Mouse (Mus musculus) mesoderm, embryonic 11.5 days (tissue): Measurements from ENCODE around the gene Fgfr2.

Experiments
- DNase-seq: peaks from one replicate; pipeline ENCODE4 v3.0.0-alpha.2; 2012; ENCODE audit warnings: low read depth, low spot score

The Fgfr2 gene

GRCm38 (mm10) chr7:130368036-130368826, 2754.9 kb downstream of the Fgfr2 start:
- DNase-seq = no peak

- DNase-seq = peak; percentile 54
Measured at GRCm38 (mm10) chr7:130367222-130368035, 2755.7 kb downstream of the Fgfr2 start.

- no peak for DNase-seq
Measured at GRCm38 (mm10) chr7:130365711-130366110, 2757.4 kb downstream of the Fgfr2 start.

DNA sequence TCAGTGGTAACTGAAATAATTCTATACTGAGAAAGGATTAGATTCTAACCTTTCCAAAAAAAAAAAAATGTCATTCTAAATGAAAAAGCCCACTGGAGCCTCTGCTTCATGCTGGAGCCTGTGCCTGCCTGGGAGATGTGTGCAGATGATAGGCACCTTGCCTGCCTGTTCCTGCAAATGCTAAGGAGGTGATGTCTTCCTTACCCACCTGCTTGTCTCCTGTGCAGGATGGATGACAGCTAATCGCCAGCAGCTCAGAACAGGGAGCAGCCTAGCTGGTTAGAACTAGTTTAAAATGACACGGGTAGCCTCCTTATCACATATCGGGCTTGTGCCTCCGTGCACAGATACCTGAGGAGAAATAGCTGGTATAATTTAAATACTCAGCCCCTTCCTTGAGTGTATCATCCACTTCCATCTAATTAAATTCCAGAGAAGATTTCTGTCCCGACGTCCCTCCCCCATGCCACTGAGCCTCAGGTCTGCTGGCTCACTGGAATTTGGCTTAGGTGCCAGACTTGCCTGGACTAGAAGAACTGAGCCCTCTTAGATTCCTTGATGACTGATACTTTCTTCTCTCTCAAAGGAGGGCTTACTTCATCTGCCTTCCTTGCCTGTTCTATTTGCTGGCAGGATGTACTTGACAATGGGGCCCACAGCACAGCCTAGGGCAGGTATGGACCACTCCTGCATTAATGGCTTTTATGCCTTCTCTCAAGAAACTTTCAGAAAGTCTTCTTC, 2782.6 kb downstream of the Fgfr2 start:
- no peak for DNase-seq

GRCm38 (mm10) chr7:130337601-130338000, 2785.5 kb downstream of the Fgfr2 start:
- no peak for DNase-seq

- DNase-seq = peak; percentile 65
Measured at GRCm38 (mm10) chr7:130335440-130336051, 2787.6 kb downstream of the Fgfr2 start.

- DNase-seq = no peak
Measured at GRCm38 (mm10) chr7:130332515-130333220, 2790.5 kb downstream of the Fgfr2 start.

DNA sequence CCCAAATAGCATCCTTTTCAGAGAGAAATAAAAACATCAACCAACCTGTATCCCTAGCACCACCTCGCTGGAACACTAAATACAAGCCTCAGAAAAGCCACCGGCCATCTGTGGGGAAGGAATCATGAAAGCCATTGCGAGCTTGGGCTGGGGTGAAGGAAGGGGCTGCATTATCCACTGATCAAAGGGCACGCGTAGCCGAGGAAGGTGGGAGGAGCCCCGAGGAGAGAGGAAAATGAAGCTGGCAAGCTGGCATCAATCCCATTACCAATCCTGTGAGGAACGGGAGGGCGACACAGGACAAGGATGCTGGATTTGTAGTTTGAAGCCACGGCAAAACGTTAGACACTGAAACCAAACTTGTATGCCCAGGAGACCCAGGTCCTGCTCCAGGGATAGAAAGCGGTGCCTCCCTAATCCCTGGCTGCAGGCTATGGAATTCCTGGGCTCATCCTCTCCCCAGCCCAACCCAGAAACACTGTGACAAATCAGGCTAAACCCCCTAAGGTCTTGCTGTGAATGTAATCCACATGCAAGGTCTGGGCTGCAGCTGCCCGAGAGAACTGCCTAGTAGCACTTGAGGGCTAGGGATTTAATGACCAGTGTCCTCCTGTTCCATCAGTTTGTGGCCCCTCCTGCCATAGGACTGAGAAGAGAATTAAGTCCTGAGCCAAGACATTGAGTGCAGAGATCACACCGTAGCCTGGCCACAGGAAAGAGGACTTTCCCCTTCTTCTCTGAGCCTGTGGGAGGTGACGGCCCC, 2795.4 kb downstream of the Fgfr2 start:
- peak; percentile 50 for DNase-seq

DNA sequence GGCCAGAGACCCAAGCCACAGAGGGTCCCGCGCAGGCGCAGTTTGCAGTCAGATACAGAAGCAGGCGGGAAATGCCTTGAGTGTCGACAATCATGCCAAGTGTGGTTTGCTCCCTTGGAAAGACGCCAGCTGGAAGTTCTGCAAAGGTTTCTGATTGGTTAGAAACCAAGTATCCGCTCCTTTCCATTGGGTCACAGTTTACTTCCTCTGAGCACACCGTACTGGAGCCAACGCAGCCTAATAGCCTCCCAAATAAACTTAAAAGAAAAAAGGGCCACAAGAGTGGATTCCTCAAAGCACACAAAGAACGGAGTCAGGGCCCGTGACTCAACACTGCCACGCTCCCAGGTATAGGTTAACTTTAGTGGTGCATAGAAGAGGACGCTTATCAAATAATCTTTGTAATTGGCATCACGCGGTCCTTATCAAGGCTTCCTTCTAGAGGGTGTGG, 2797.1 kb downstream of the Fgfr2 start:
- no peak for DNase-seq

DNA sequence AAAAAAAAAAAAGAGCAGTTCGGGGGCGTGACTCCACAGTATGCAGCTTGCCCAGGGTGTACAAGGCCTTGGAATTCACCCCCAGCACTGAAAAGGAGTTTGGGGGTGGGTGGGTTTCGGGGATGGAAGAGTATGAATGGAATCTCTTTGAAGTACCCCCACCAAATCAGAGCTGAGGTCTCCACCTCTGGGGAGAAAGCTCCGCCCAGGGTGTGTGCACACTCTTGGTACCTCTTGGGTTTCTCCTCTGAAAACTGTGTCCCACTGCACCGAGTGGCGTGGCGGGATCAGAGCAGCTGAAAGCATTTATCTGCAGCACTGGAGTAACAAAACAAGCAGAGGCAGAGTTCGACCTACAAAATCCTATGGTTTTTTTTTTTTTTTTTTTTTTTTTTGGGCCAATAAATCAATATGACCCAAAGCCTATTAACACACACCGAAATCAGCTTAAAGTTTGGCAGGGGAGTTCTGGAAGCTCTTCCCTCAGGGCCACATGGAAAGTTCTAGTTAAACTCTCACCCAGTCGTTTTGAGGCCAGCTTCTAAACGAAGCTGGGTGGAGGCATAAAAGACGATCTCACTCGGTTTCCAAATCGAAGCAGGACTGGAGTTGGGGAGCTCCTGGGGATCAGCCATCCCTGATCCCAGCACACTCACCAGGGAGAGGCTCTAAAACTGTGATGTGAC, 2798.3 kb downstream of the Fgfr2 start:
- DNase-seq = peak; percentile 30

DNA sequence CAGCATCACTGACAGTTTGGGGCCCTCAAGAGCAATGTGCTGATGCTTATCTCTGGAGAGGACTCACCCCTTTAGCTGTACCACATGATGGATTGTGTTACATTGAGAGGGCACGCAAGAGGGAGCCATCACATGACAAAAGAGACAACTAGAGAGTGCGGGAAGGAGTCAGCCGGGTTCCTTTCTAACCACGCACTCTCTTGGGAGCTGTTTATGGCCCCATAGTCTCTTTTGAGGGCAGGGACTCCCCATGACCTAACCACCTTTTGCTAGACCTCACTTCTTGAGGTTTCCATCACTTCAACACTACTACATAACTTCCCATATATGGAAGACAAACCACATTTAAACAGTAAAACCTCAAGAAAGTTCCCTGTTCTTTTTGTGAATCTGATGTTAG, 2799.4 kb downstream of the Fgfr2 start:
- no peak for DNase-seq

DNA sequence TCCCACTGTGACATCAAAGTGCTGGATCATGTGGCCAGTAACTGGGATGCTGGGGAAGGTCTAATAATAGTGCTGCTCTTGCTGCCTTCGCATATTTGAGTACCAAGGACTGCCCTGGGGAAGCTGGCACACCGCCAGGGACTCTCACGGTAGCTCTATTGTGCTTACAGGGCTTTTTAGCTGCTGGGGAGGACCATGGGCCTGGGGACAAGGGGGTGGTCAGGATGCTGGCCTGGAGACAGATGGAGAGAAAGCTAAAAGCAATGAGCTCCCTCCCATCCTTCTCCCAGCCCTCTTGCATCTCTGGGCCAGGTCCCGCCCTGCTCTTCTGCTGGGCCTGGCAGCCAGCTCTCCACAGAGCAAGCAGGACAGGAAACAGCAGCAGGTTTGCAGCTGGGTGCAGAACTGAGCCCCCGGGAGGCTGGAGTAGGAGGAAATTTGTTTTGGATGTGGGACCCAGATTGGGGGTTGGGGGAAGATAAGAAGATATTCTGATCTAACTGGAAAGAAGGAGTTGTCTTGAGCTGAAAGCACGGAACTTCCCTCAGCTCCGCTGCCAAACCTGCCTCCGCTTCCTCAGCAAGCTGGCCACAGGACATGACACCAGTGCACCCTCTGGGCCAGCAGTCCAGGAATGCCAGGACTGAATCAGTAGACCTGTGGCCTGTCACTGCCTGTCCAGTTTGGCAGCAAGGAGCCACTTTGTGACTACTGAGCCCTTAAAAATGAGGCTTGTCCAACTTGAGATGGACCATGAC, 2803.2 kb downstream of the Fgfr2 start:
- DNase-seq = peak; percentile 73

- DNase-seq = no peak
Measured at GRCm38 (mm10) chr7:130316294-130316693, 2806.9 kb downstream of the Fgfr2 start.

DNA sequence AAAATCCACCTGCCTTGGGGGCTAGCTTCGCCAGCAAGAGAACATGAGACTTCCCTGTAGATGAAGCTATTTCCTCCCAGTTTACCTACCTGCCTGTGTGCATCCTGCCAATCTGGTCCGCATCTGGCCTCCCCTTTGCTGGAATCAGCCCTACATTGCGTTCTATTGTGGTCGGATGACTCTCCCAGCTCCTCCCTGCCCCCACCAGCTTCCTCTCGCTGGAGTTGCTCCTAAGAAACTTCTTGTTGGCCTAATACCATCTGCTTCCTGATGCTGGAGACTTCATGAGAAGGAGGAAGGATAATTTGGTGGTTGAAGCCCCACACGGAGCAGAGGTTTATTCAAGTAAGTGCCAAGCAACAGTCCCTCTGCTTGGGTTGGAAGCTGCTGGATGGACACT, 2807.9 kb downstream of the Fgfr2 start:
- no peak for DNase-seq

DNA sequence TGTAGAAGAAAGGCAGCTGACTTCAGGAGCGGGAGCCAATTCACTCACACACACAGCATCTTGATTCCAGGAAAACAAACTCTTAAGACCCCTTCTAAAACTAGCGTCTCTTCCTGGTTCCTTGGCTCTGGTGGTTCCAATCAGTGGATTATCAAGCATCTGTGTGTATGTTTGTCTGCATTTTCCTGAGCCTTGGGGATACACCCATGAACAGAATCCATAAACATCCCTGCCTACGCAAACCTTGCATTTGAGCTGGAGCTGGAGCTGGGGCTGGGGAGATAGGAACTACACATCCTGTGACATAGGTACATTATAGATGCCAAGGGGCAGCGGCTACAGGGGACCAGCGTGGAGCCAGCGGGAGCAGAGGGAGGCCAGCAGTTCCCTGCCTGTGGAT, 2808.5 kb downstream of the Fgfr2 start:
- no peak for DNase-seq

DNA sequence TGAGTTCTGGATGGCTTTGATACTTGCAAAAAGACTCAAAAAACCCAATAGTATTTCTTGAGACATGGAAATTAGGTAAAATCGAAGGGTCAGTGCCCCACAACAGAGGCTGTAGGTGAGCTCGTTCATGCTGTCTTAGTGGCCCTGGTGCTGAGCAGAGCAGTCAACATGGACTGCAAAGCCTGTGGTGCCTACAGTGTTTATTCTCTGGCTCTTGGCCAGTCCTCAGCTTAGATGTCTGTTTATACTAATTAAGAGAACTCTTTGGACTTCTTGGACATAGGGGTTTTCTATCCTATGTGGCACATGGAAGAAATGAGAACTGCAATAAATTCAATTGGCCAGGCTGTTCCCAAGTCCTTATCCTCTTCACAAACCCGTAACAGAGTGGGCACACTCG, 2811.8 kb downstream of the Fgfr2 start:
- no peak for DNase-seq

DNA sequence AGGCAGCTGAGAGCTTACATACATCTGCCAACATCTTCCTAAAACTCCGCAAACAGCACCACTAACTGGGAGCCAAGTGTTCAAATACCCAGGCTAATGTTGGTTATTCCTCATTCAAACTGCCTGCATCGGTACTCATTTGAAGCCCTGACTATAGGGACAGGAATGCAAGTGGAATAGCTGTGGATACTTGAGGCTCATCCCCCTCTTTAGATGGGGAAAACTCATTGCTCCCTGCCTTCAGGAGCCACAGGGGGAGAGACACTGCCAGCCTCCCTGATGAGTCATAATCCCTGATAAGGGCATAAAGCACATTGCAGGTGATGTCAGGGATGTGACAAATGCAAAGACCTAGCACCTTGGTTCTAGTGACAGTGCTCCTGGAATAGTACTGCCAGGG, 2814.0 kb downstream of the Fgfr2 start:
- no peak for DNase-seq

- no peak for DNase-seq
Measured at GRCm38 (mm10) chr7:130307036-130307435, 2816.1 kb downstream of the Fgfr2 start.

GRCm38 (mm10) chr7:130304642-130305041, 2818.5 kb downstream of the Fgfr2 start:
- no peak for DNase-seq
